Mouse (Mus musculus): Measurements from ENCODE around the gene Tenm3. TPM values are rescaled to one million over a fixed set of nuclear protein-coding genes. Genes with fewer than 3 reads are reported as not detected.

Tenm3 gene
- polyA plus RNA-seq, 1 experiment from 2014 or later: 36.1 TPM

GRCm38 (mm10) chr8:48277986-48278635 is 565.6 kb downstream of the Tenm3 start:
- Histone ChIP-seq H3K9ac (ENCODE audit: low read length) (no peak overlapping the region), H3K27me3 (ENCODE audit: control insufficient read depth, insufficient read depth, low read length) (no peaks in the 10 kb centered on the region), H3K4me1 (ENCODE audit: control insufficient read depth, insufficient read depth, low read length) (no peaks in the 10 kb centered on the region), H3K27ac (ENCODE audit: low read depth, low read length) (no peak overlapping the region), H3K4me2 (ENCODE audit: low read depth) (no peak overlapping the region), H3K9me3 (ENCODE audit: control insufficient read depth, low read length) (no peaks in the 10 kb centered on the region), H3K4me3 (ENCODE audit: low read depth, low read length) (no peak overlapping the region), H3K36me3 (ENCODE audit: control insufficient read depth, insufficient read depth, low read length) (peaks cover 15% of the 10 kb centered on the region)
- ATAC-seq (ENCODE audit: insufficient read depth, low FRiP score, low TSS enrichment): peak; percentile 64
- 53% methylated on average over 15 of the region's 15 CpGs for WGBS
- DNase-seq (ENCODE audit: low spot score): peak; percentile 44

GRCm38 (mm10) chr8:48275066-48275465 is 568.7 kb downstream of the Tenm3 start:
- H3K9ac ChIP-seq (ENCODE audit: low read length): no peak overlapping the region
- peaks cover 15% of the 10 kb centered on the region for H3K36me3 ChIP-seq (ENCODE audit: control insufficient read depth, insufficient read depth, low read length)
- no peaks in the 10 kb centered on the region for H3K9me3 ChIP-seq (ENCODE audit: control insufficient read depth, low read length)
- 95% methylated on average over 11 of the region's 11 CpGs for WGBS
- H3K27me3 ChIP-seq (ENCODE audit: control insufficient read depth, insufficient read depth, low read length): no peaks in the 10 kb centered on the region
- H3K4me2 ChIP-seq (ENCODE audit: low read depth): no peak overlapping the region
- no peak overlapping the region for H3K27ac ChIP-seq (ENCODE audit: low read depth, low read length)
- no peaks in the 10 kb centered on the region for H3K4me1 ChIP-seq (ENCODE audit: control insufficient read depth, insufficient read depth, low read length)
- no peak overlapping the region for H3K4me3 ChIP-seq (ENCODE audit: low read depth, low read length)
- DNase-seq (ENCODE audit: low spot score): no peak
- no peak for ATAC-seq (ENCODE audit: insufficient read depth, low FRiP score, low TSS enrichment)

GRCm38 (mm10) chr8:48274566-48274965 is 569.2 kb downstream of the Tenm3 start:
- no peak overlapping the region for H3K9ac ChIP-seq (ENCODE audit: low read length)
- H3K4me3 ChIP-seq (ENCODE audit: low read depth, low read length): no peak overlapping the region
- no peaks in the 10 kb centered on the region for H3K4me1 ChIP-seq (ENCODE audit: control insufficient read depth, insufficient read depth, low read length)
- H3K36me3 ChIP-seq (ENCODE audit: control insufficient read depth, insufficient read depth, low read length): peaks cover 15% of the 10 kb centered on the region
- no peak for DNase-seq (ENCODE audit: low spot score)
- no peaks in the 10 kb centered on the region for H3K27me3 ChIP-seq (ENCODE audit: control insufficient read depth, insufficient read depth, low read length)
- no peak overlapping the region for H3K4me2 ChIP-seq (ENCODE audit: low read depth)
- ATAC-seq (ENCODE audit: insufficient read depth, low FRiP score, low TSS enrichment): no peak
- no peak overlapping the region for H3K27ac ChIP-seq (ENCODE audit: low read depth, low read length)
- 94% methylated on average over 11 of the region's 11 CpGs for WGBS
- no peaks in the 10 kb centered on the region for H3K9me3 ChIP-seq (ENCODE audit: control insufficient read depth, low read length)

GRCm38 (mm10) chr8:48268638-48269037 is 575.1 kb downstream of the Tenm3 start:
- no peak overlapping the region for H3K27ac ChIP-seq (ENCODE audit: low read depth, low read length)
- DNase-seq (ENCODE audit: low spot score): no peak
- ATAC-seq (ENCODE audit: insufficient read depth, low FRiP score, low TSS enrichment): no peak
- H3K9ac ChIP-seq (ENCODE audit: low read length): no peak overlapping the region
- H3K9me3 ChIP-seq (ENCODE audit: control insufficient read depth, low read length): no peaks in the 10 kb centered on the region
- no peaks in the 10 kb centered on the region for H3K36me3 ChIP-seq (ENCODE audit: control insufficient read depth, insufficient read depth, low read length)
- 91% methylated on average over 10 of the region's 10 CpGs for WGBS
- no peaks in the 10 kb centered on the region for H3K4me1 ChIP-seq (ENCODE audit: control insufficient read depth, insufficient read depth, low read length)
- H3K4me2 ChIP-seq (ENCODE audit: low read depth): no peak overlapping the region
- H3K4me3 ChIP-seq (ENCODE audit: low read depth, low read length): no peak overlapping the region
- no peaks in the 10 kb centered on the region for H3K27me3 ChIP-seq (ENCODE audit: control insufficient read depth, insufficient read depth, low read length)

GRCm38 (mm10) chr8:48260265-48260664 is 583.5 kb downstream of the Tenm3 start:
- no peak for ATAC-seq (ENCODE audit: insufficient read depth, low FRiP score, low TSS enrichment)
- no peak overlapping the region for H3K27ac ChIP-seq (ENCODE audit: low read depth, low read length)

GRCm38 (mm10) chr8:48259832-48260231 is 583.9 kb downstream of the Tenm3 start:
- H3K4me3 ChIP-seq (ENCODE audit: low read depth, low read length): no peak overlapping the region
- no peaks in the 10 kb centered on the region for H3K9me3 ChIP-seq (ENCODE audit: control insufficient read depth, low read length)
- H3K4me2 ChIP-seq (ENCODE audit: low read depth): no peak overlapping the region
- H3K4me1 ChIP-seq (ENCODE audit: control insufficient read depth, insufficient read depth, low read length): no peaks in the 10 kb centered on the region
- H3K9ac ChIP-seq (ENCODE audit: low read length): no peak overlapping the region
- no peak for ATAC-seq (ENCODE audit: insufficient read depth, low FRiP score, low TSS enrichment)
- H3K36me3 ChIP-seq (ENCODE audit: control insufficient read depth, insufficient read depth, low read length): peaks cover 3% of the 10 kb centered on the region; the same call in 1 of the 2 replicates
- H3K27me3 ChIP-seq (ENCODE audit: control insufficient read depth, insufficient read depth, low read length): no peaks in the 10 kb centered on the region
- no peak overlapping the region for H3K27ac ChIP-seq (ENCODE audit: low read depth, low read length)
- WGBS: 87% methylated on average over 6 of the region's 6 CpGs
- no peak for DNase-seq (ENCODE audit: low spot score)

More at GRCm38 (mm10) chr8:48260265-48260664, 583.5 kb downstream of the Tenm3 start:
- no peak overlapping the region for H3K9ac ChIP-seq (ENCODE audit: low read length)
- no peak for DNase-seq (ENCODE audit: low spot score)
- H3K27me3 ChIP-seq (ENCODE audit: control insufficient read depth, insufficient read depth, low read length): no peaks in the 10 kb centered on the region
- H3K4me3 ChIP-seq (ENCODE audit: low read depth, low read length): no peak overlapping the region
- 90% methylated on average over 10 of the region's 10 CpGs for whole genome bisulfite sequencing
- peaks cover 3% of the 10 kb centered on the region; the same call in 1 of the 2 replicates for H3K36me3 ChIP-seq (ENCODE audit: control insufficient read depth, insufficient read depth, low read length)
- no peaks in the 10 kb centered on the region for H3K4me1 ChIP-seq (ENCODE audit: control insufficient read depth, insufficient read depth, low read length)
- no peak overlapping the region for H3K4me2 ChIP-seq (ENCODE audit: low read depth)
- H3K9me3 ChIP-seq (ENCODE audit: control insufficient read depth, low read length): no peaks in the 10 kb centered on the region

GRCm38 (mm10) chr8:48243876-48244275 is 599.9 kb downstream of the Tenm3 start:
- WGBS: 82% methylated on average over 2 of the region's 2 CpGs
- H3K36me3 ChIP-seq (ENCODE audit: control insufficient read depth, insufficient read depth, low read length): no peaks in the 10 kb centered on the region; the same call in 1 of the 2 replicates
- no peak for DNase-seq (ENCODE audit: low spot score)

GRCm38 (mm10) chr8:48240917-48241531 is 602.7 kb downstream of the Tenm3 start:
- peaks cover 4% of the 10 kb centered on the region for H3K36me3 ChIP-seq (ENCODE audit: control insufficient read depth, insufficient read depth, low read length)
- DNase-seq (ENCODE audit: low spot score) (no peak), ATAC-seq (ENCODE audit: insufficient read depth, low FRiP score, low TSS enrichment) (no peak)
- no peaks in the 10 kb centered on the region for H3K9me3 ChIP-seq (ENCODE audit: control insufficient read depth, low read length)
- 84% methylated on average over 6 of the region's 6 CpGs for WGBS
- H3K4me1 ChIP-seq (ENCODE audit: control insufficient read depth, insufficient read depth, low read length): no peaks in the 10 kb centered on the region
- no peak overlapping the region for H3K4me3 ChIP-seq (ENCODE audit: low read depth, low read length)
- H3K4me2 ChIP-seq (ENCODE audit: low read depth): no peak overlapping the region
- no peak overlapping the region for H3K9ac ChIP-seq (ENCODE audit: low read length)
- H3K27ac ChIP-seq (ENCODE audit: low read depth, low read length): no peak overlapping the region
- no peaks in the 10 kb centered on the region for H3K27me3 ChIP-seq (ENCODE audit: control insufficient read depth, insufficient read depth, low read length)

More at GRCm38 (mm10) chr8:48243876-48244275, 599.9 kb downstream of the Tenm3 start:
- H3K9me3 ChIP-seq (ENCODE audit: control insufficient read depth, low read length): no peaks in the 10 kb centered on the region
- no peak overlapping the region for H3K4me3 ChIP-seq (ENCODE audit: low read depth, low read length)
- no peak overlapping the region for H3K9ac ChIP-seq (ENCODE audit: low read length)
- no peaks in the 10 kb centered on the region for H3K4me1 ChIP-seq (ENCODE audit: control insufficient read depth, insufficient read depth, low read length)
- no peak overlapping the region for H3K4me2 ChIP-seq (ENCODE audit: low read depth)
- no peak for ATAC-seq (ENCODE audit: insufficient read depth, low FRiP score, low TSS enrichment)
- no peak overlapping the region for H3K27ac ChIP-seq (ENCODE audit: low read depth, low read length)
- H3K27me3 ChIP-seq (ENCODE audit: control insufficient read depth, insufficient read depth, low read length): no peaks in the 10 kb centered on the region

- Histone ChIP-seq H3K27ac (ENCODE audit: low read depth, low read length) (no peak overlapping the region), H3K4me1 (ENCODE audit: control insufficient read depth, insufficient read depth, low read length) (no peaks in the 10 kb centered on the region), H3K9ac (ENCODE audit: low read length) (no peak overlapping the region), H3K4me2 (ENCODE audit: low read depth) (no peak overlapping the region), H3K27me3 (ENCODE audit: control insufficient read depth, insufficient read depth, low read length) (no peaks in the 10 kb centered on the region), H3K36me3 (ENCODE audit: control insufficient read depth, insufficient read depth, low read length) (peaks cover 10% of the 10 kb centered on the region), H3K9me3 (ENCODE audit: control insufficient read depth, low read length) (no peaks in the 10 kb centered on the region), H3K4me3 (ENCODE audit: low read depth, low read length) (no peak overlapping the region)
- ATAC-seq (ENCODE audit: insufficient read depth, low FRiP score, low TSS enrichment) (no peak), DNase-seq (ENCODE audit: low spot score) (no peak)
- 94% methylated on average over 5 of the region's 5 CpGs for WGBS
These were observed 606.8 kb downstream of the Tenm3 start for GRCm38 (mm10) chr8:48236968-48237367.
